Mouse (Mus musculus) cerebellum, adult 2 months (tissue): ENCODE results near the gene Foxn1. TPM values are rescaled to one million over a fixed set of nuclear protein-coding genes. Genes with fewer than 3 reads are reported as not detected.
A peak's percentile ranks its signal among the peaks of the same experiment; 100 is the strongest.

ENCODE experiments used
- DNase-seq, 2 experiments: peaks; one replicate each; pipeline ENCODE4 v3.0.0; 2021
- H3K27ac ChIP-seq: fragments of 200-500 bp; 2 replicates; pipeline ENCODE4 v1.5.1; 2012; ENCODE audit warnings: low read length, control low read depth, inconsistent platforms; ENCODE audit not compliant: insufficient read depth
- H3K27me3 ChIP-seq: fragments of 200-500 bp; 2 replicates; pipeline ENCODE4 v1.6.1; 2012; ENCODE audit warnings: inconsistent platforms, mild to moderate bottlenecking, low read length, moderate library complexity; ENCODE audit not compliant: control insufficient read depth, insufficient read depth
- H3K4me1 ChIP-seq: fragments of 200-500 bp; 2 replicates; pipeline ENCODE4 v1.6.1; 2011; ENCODE audit warnings: low read length; ENCODE audit not compliant: control insufficient read depth, insufficient read depth
- H3K4me3 ChIP-seq: fragments of 200-500 bp; replicated peaks from 2 replicates; pipeline ENCODE3; 2011; ENCODE audit warnings: mild to moderate bottlenecking, low read depth, low read length, control low read depth; ENCODE audit not compliant: insufficient read depth
- CTCF ChIP-seq: fragments of 200-500 bp; IDR thresholded peaks from 2 replicates; pipeline ENCODE4 v1.5.1; 2011; ENCODE audit warnings: low read depth, mild to moderate bottlenecking, control low read depth, low read length, moderate library complexity, borderline replicate concordance; ENCODE audit not compliant: insufficient read depth
- POLR2A ChIP-seq: fragments of 200-500 bp; IDR thresholded peaks from 2 replicates; pipeline ENCODE4 v1.6.1; 2011; ENCODE audit warnings: low read length, control low read depth, borderline replicate concordance; ENCODE audit not compliant: insufficient read depth
- WGBS: fragments of 180-500 bp; shearing (Covaris S2); methylation state at CpG from one replicate; pipeline ENCODE4 v1.1.7; 2018; 5-methylcytosine and 5-hydroxymethylcytosine counted together
- polyA plus RNA-seq: library from polyadenylated mRNA; depleted of rRNA; stranded (reverse); fragments of >200 nt; gene quantifications from 2 replicates; pipeline ENCODE4 v1.2.3, GENCODE M21; 2012

Foxn1 gene
- polyA plus RNA-seq, 1 experiment, result not detected

DNA sequence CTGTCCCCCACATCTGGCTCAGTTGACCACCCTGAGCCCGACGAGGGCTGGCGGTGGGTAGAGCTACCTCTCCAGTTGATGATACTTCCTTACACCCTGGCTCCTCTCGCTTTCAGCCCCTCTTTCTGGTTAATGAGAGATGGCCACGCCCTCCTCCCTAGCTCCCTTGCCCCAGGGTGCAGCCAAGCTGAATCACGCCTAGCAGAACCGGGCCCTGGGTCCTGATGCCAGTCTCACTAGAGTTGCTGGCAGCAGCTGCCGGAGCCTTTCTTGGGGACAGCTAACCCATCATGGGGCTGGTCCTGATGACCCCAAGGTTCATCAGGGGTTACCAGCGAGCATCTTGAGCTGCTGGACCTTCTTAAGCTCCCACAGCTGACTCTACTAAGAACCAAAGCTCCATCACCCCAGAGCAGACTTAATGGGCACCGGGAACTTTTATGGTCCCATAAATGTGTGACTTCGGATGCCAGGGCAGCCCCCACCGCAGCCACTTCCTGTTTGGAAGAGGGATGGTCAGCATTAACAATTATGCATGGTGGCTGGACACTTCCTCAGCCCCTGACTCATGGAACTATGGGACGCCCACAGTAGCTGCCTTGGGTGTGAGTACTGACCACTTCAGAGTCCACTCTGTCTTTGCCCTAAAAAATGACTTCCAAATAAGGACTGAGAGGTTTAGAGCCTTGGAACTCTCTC, 22.9 kb downstream of the Foxn1 start:
- no peaks in the 10 kb centered on the region for H3K4me1 ChIP-seq
- no peak for TF ChIP-seq CTCF
- no peak for TF ChIP-seq POLR2A
- no peak for DNase-seq
- H3K27me3 ChIP-seq, result no peaks in the 10 kb centered on the region
- H3K4me3 ChIP-seq, result no peak overlapping the region
- H3K27ac ChIP-seq, result no peak overlapping the region
- WGBS, result 85% methylated on average over 13 of the region's 13 CpGs

DNA sequence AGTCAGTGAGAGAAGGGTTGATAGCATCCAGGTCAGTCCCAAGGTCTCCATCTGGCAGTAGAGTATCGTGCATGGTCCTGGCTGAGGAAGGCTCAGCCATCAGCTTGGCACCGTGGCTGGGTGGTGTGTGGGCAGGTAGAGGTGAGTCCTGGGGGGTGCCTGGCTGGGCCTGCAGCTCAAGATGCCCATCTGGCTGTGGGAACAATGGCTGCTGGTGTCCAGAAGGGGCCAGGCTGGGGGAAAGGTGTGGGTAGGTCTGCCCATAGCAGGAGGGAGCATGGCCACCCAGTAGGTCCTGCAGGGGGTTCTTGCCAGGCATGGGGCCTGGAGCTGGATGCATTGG, 25.6 kb downstream of the Foxn1 start:
- 35% methylated on average over 2 of the region's 2 CpGs for WGBS
- no peaks in the 10 kb centered on the region for H3K27me3 ChIP-seq
- no peak for TF ChIP-seq POLR2A
- TF ChIP-seq CTCF, result no peak
- no peak overlapping the region for H3K27ac ChIP-seq
- DNase-seq, result no peak
- no peak overlapping the region for H3K4me3 ChIP-seq
- H3K4me1 ChIP-seq, result peaks cover 5% of the 10 kb centered on the region; the same call in 1 of the 2 replicates

DNA sequence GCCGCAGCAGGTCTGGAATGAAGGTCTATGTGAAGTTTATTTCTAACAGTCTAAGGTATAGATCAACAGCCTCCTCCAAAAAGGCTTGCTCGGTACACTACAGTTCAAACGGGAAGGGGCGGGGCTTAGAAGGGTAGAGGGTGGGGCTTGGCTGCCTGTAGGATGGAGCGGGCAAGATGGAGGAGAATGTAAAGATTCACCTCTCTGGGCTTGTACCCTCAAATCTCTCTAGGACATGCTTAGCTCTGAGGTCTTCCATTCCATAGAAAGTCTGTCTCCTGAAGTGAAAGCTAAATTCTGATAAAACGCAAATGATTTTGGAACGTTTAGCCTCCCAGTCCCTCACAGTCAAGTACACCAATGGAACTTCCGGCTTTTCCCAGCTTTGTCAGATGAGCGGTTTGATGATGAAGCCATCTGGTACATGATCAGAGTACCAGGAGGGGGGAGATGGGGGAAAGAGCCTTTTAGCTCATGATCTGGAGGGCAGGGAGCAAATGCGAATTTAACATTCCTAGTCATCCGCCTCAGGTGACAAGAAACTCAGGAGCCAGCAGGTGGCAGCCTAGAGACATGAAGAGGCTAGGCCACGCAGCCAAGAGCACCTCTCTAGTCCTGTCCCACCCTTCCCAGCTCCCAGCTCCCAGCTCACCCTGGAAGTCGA, 26.1 kb downstream of the Foxn1 start:
- Histone ChIP-seq H3K4me3 (peak overlapping the region; percentile 36), H3K27ac (no peak overlapping the region), H3K27me3 (no peaks in the 10 kb centered on the region), H3K4me1 (peaks cover 7% of the 10 kb centered on the region; the same call in 1 of the 2 replicates)
- peak; percentile 63 to 72 for DNase-seq
- WGBS, result 17% methylated on average over 13 of the region's 13 CpGs
- TF ChIP-seq CTCF, result peak; percentile 83
- no peak for TF ChIP-seq POLR2A

DNA sequence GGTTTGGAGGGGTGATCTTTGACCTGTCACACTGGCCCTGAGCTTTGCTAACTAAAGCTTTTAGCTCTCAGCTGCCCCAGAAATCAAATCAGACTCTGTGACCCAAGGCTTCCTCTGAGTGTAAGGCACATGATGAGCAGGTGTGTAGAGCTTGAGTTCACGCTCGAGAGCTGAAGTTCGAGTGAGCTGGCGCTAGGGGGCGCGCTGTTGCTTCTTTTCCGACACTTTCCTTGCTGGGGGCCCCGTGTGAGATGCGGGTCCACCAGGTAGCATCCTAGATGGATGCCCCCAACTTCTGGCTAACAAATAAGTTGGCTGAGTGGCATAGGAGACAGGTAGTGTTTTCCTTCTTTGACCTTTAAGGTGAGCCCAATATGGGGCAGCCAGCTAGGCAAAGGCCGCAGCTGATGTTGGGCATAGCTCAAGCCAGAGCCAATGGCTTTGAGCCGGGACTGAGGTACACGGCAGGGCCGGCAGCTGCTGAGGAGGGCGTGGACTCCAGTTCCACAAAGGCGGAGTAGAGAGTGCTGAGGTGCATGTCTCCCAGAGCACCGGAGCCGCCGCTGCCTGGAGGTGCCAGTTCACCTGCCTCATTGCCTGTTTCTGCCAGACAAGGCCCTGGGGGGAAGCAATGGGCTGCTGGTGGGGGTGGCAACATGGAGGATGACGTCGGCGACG, 27.9 kb downstream of the Foxn1 start:
- no peak overlapping the region for H3K4me3 ChIP-seq
- H3K27me3 ChIP-seq, result no peaks in the 10 kb centered on the region
- peak in 1 of 2 experiments; percentile 29 for DNase-seq
- TF ChIP-seq POLR2A, result no peak
- peak; percentile 50 for TF ChIP-seq CTCF
- H3K4me1 ChIP-seq, result peaks cover 7% of the 10 kb centered on the region; the same call in 1 of the 2 replicates
- H3K27ac ChIP-seq, result no peak overlapping the region
- WGBS, result 20% methylated on average over 22 of the region's 22 CpGs

DNA sequence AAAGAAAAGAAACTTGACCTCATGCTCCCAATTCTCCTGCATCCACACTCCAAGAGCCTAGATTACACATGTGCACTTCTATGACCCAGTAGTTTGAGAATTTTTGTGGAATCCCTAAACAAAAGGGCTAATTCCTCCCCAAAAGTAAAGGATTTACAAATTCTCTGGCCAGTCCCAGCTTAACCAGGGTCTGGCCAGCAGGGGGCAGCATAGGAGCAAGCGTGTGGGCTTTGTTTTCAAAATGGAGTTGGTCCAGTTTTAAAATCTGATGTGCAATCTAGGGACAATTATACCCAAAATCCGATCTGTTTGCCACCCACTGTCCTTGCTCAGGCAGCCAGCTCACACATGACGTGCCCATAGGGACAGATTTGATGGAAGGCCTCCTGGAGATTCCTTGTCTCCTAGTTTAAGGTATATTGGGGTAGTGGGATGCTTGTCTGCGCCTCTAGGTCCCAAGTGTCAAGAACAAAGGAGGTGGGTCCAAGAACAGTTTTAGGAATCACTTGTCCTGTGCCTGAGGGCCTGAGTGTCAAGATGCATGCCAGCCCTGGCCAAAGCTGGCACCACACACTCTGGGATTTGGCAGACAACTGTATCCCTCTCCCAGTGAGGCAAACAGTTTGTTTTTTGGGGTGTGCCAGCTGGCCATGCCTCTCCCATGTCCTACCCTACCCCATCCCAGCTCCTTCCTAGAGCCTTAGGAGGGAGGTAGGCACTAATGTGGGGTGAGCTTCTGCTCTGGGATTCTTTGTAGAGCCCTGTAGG, 30.7 kb downstream of the Foxn1 start:
- Histone ChIP-seq H3K27ac (no peak overlapping the region), H3K4me1 (peaks cover 7% of the 10 kb centered on the region; the same call in 1 of the 2 replicates), H3K4me3 (no peak overlapping the region), H3K27me3 (no peaks in the 10 kb centered on the region)
- TF ChIP-seq POLR2A (no peak), CTCF (peak; percentile 71)
- WGBS, result 14% methylated on average over 4 of the region's 4 CpGs
- peak; percentile 64 to 71 for DNase-seq

DNA sequence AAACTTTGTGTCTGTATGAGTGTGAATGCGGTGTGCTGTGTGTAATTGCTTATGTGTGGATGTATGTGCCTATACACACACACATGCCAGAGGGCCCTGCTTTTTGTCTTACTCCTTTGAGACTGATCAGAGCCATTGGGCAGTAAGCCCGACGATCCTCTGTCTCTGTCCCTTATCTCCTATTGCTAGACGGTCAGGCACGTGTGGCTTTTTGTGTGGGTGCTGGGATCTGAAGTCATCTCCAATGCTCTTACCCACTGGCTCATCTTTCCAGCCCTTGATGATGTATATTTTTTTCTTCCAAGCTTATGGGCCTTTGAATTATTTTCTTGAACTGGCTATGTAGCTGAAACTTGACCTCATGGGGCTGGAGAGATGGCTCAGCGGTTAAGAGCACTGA, 31.5 kb downstream of the Foxn1 start:
- no peak for DNase-seq
- no peak for TF ChIP-seq CTCF
- TF ChIP-seq POLR2A, result no peak
- Histone ChIP-seq H3K27me3 (no peaks in the 10 kb centered on the region), H3K27ac (no peak overlapping the region), H3K4me3 (no peak overlapping the region), H3K4me1 (peaks cover 7% of the 10 kb centered on the region; the same call in 1 of the 2 replicates)
- WGBS, result 80% methylated on average over 6 of the region's 6 CpGs

DNA sequence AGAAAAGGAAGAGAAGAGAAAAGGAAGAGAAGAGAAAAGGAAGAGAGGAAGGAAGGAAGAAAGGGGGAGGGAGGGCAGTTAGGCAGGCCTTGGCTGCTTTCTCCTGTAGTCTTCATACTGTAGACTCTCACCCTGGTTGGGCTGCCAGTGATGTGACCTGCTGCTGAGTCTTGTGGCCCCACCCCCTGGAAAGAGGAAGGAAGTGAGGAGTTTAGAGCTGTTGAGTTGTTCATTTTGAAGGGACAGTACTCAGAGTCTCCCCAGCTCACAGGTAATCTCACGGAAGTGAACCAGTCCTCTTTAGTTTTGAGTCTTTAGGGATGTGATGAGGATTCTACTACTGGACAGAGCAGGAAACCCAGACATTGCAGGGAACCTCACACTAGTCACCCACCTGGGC, 33.3 kb downstream of the Foxn1 start:
- TF ChIP-seq POLR2A, result no peak
- no peak for TF ChIP-seq CTCF
- 97% methylated on average over 1 of the region's 1 CpGs for WGBS
- Histone ChIP-seq H3K4me1 (peaks cover 7% of the 10 kb centered on the region; the same call in 1 of the 2 replicates), H3K27ac (no peak overlapping the region), H3K27me3 (no peaks in the 10 kb centered on the region), H3K4me3 (no peak overlapping the region)
- DNase-seq, result no peak
